Mouse (Mus musculus): ENCODE data around the gene Pbld2. TPM values are rescaled to one million over a fixed set of nuclear protein-coding genes. Genes with fewer than 3 reads are reported as not detected.

The Pbld2 gene
- total RNA-seq, 2 experiments from 2014 or later = 2.1 to 2.4 TPM

DNA sequence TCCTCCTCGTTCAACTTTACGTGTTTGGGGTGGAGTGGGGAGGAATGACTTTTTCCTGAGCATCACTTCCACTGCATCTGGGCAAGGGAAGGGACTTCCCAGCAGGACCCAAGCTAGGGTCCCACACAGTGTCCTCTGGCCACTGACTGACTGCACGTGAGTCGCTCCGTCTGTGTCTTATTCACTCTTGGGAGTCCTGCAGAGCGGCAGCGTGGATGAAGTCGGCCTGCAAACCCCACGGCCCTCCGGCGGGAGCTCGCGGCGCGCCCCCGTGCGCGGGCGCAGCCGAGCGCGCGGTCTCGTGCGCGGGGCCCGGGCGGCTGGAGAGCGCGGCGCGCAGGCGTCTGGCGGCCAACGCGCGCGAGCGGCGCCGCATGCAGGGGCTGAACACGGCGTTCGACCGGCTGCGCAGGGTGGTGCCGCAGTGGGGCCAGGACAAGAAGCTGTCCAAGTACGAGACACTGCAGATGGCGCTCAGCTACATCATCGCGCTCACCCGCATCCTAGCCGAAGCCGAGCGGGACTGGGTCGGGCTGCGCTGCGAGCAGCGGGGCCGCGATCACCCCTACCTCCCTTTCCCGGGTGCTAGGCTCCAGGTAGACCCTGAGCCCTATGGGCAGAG is 75.9 kb downstream of the Pbld2 start:
- intact Hi-C loops (cut with DNase I) = no loop called here
- DNase-seq (ENCODE audit: low spot score in 2 of 2) = peak; percentile 75 to 81

DNA sequence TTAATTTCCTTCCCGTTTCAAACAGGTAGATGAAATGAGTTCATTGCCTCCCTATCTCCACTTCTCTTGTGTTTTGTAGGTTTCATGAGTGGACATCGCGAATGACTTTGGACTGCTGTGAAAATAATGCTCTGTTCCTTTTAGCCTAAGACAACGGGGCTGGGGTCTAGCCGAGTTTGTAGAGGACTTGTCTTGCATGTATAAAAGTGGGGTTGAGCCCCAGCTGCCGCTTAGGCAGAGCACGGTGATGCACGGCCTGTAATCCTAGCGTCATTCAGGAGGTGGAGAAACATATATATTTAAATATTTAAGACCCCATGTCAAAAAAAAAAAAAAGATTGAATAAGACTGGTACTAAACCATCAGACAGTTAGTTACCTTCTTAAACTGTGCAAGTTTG is 76.5 kb downstream of the Pbld2 start:
- intact Hi-C loops (cut with DNase I) = no loop called here
- no peak for DNase-seq (ENCODE audit: low spot score in 2 of 2)

Other genes with a start within 250 kb of the Pbld2 start
- gene Ccar1, start 232.0 kb upstream of the Pbld2 start, total RNA-seq (2021) = 10 to 100 TPM; 53.5 to 55.1 TPM
- gene Tet1, start 115.3 kb upstream of the Pbld2 start, total RNA-seq (2021) = 10 to 100 TPM; 21.1 to 26.0 TPM
- 10 to 100 TPM; 37.4 to 41.9 TPM for gene Slc25a16, start 103.7 kb upstream of the Pbld2 start, total RNA-seq (2021)
- 1 to 10 TPM; 1.7 to 1.9 TPM for gene Dna2, start 77.3 kb upstream of the Pbld2 start, total RNA-seq (2021)
- gene Rufy2, start 44.1 kb upstream of the Pbld2 start, total RNA-seq (2021) = 10 to 100 TPM; 79.0 to 84.4 TPM
- 10 to 100 TPM; 46.3 to 52.0 TPM for gene Hnrnph3, start 98 bp upstream of the Pbld2 start, total RNA-seq (2021)
- gene Pbld1, start 35.8 kb downstream of the Pbld2 start, total RNA-seq (2021) = under 1 TPM; 0.46 to 0.78 TPM
- gene Atoh7, start 75.3 kb downstream of the Pbld2 start, total RNA-seq (2021) = 1 to 10 TPM; 2.9 to 4.1 TPM
- 1 to 10 TPM; 2.8 to 3.8 TPM for gene Mypn, start 179.6 kb downstream of the Pbld2 start, total RNA-seq (2021)
- gene Herc4, start 219.5 kb downstream of the Pbld2 start, total RNA-seq (2021) = 10 to 100 TPM; 43.1 to 44.4 TPM

Data from left cerebral cortex, postnatal 25 days (tissue).